Mouse (Mus musculus) bone marrow, adult 2 months (tissue): ENCODE measurements around the gene Ptf1a. TPM values are rescaled to one million over a fixed set of nuclear protein-coding genes. Genes with fewer than 3 reads are reported as not detected.

ENCODE experiments used
- H3K27ac ChIP-seq: fragments of 200-500 bp; 2 replicates; pipeline ENCODE4 v1.5.1; 2012; ENCODE audit warnings: low read depth, mild to moderate bottlenecking, control low read depth, inconsistent platforms, low read length; ENCODE audit not compliant: control insufficient read depth, poor library complexity, insufficient read depth
- H3K4me1 ChIP-seq: fragments of 200-500 bp; 2 replicates; pipeline ENCODE4 v1.6.1; 2011; ENCODE audit warnings: low read length; ENCODE audit not compliant: control insufficient read depth, insufficient read depth
- H3K4me3 ChIP-seq: fragments of 200-500 bp; replicated peaks from 2 replicates; pipeline ENCODE3; 2011; ENCODE audit warnings: mild to moderate bottlenecking, low read depth, low read length, control low read depth; ENCODE audit not compliant: control insufficient read depth
- CTCF ChIP-seq: fragments of 200-500 bp; IDR thresholded peaks from 2 replicates; pipeline ENCODE4 v1.5.1; 2011; ENCODE audit warnings: low read length, control low read depth; ENCODE audit not compliant: control insufficient read depth, insufficient read depth
- POLR2A ChIP-seq: fragments of 200-500 bp; IDR thresholded peaks from 2 replicates; pipeline ENCODE4 v1.6.1; 2011; ENCODE audit warnings: low read depth, mild to moderate bottlenecking, control low read depth, low read length, borderline replicate concordance; ENCODE audit not compliant: control insufficient read depth
- WGBS: fragments of 180-500 bp; shearing (Covaris S2); methylation state at CpG from one replicate; pipeline ENCODE4 v1.1.7; 2018; 5-methylcytosine and 5-hydroxymethylcytosine counted together
- polyA plus RNA-seq: library from polyadenylated mRNA; stranded (reverse); fragments of >200 nt; gene quantifications from 2 replicates; pipeline ENCODE4 v1.2.4, GENCODE M21; 2011; ENCODE audit warnings: low replicate concordance; ENCODE audit not compliant: missing spikeins, insufficient read depth, insufficient read length

Gene Ptf1a
- polyA plus RNA-seq, 1 experiment, result not detected

DNA sequence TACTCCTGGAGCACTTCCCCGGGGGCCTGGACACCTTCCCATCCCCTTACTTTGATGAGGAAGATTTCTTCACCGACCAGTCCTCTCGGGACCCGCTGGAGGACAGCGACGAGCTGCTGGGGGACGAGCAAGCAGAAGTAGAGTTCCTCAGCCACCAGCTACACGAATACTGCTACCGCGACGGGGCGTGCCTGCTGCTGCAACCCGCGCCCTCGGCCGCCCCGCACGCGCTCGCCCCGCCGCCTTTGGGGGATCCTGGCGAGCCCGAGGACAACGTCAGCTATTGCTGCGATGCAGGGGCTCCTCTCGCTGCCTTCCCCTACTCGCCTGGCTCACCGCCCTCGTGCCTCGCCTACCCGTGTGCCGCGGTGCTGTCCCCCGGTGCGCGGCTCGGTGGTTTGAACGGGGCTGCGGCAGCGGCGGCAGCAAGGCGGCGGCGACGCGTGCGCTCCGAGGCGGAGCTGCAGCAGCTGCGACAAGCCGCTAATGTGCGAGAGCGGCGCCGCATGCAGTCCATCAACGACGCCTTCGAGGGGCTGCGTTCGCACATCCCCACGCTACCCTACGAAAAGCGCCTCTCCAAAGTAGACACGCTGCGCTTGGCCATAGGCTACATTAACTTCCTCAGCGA is 523 bp downstream of the Ptf1a start:
- WGBS, result 3% methylated on average over 67 of the region's 67 CpGs
- TF ChIP-seq POLR2A (no peak), CTCF (no peak)
- H3K27ac ChIP-seq, result no peak overlapping the region; the same call in 1 of the 2 replicates
- H3K4me1 ChIP-seq, result no peaks in the 10 kb centered on the region
- no peak overlapping the region for H3K4me3 ChIP-seq

DNA sequence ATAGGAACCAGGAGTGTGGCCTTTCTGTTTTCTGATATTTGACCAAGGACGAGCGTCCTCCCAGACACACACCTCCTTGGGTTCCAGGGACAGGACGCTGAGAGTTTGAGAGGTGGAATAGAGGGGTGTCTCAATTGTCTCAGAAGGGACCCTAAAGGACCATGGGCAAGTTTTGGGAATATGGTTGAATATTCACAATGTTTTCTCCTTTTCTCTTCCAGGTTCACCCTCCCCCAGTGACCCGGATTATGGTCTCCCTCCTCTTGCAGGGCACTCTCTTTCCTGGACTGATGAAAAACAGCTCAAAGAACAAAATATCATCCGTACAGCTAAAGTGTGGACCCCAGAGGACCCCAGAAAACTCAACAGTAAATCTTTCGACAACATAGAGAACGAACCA is 1.3 kb downstream of the Ptf1a start:
- no peak overlapping the region for H3K4me3 ChIP-seq
- H3K4me1 ChIP-seq, result no peaks in the 10 kb centered on the region
- WGBS, result 8% methylated on average over 7 of the region's 7 CpGs
- TF ChIP-seq POLR2A, result no peak
- no peak for TF ChIP-seq CTCF
- no peak overlapping the region for H3K27ac ChIP-seq

GRCm38 (mm10) chr2:19448042-19448700 is 2.7 kb downstream of the Ptf1a start:
- no peak for TF ChIP-seq CTCF
- TF ChIP-seq POLR2A, result no peak
- Histone ChIP-seq H3K4me3 (no peak overlapping the region), H3K27ac (no peak overlapping the region), H3K4me1 (no peaks in the 10 kb centered on the region)
- WGBS, result 3% methylated on average over 31 of the region's 31 CpGs

DNA sequence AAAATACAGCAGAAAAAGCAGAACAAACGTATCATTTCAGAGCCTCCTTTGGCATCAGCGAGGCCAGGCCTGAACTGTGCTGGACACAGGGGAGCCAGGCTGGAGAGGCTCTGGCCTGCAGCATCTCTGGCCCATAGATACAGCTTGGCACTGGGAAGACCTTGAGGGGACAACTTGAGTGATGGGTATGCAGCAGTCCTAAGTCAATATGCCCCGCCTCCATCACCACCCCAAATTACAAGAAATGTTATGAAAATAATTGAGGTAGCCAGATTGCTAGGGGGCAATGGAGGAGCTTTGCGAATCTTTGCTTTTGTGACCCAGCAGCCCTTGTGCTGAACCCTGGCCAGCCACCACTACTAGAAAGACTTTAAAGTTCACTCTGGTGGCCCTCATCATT is 3.8 kb downstream of the Ptf1a start:
- H3K27ac ChIP-seq, result no peak overlapping the region
- TF ChIP-seq CTCF (no peak), POLR2A (no peak)
- 33% methylated on average over 4 of the region's 4 CpGs for WGBS
- no peaks in the 10 kb centered on the region for H3K4me1 ChIP-seq
- no peak overlapping the region for H3K4me3 ChIP-seq

DNA sequence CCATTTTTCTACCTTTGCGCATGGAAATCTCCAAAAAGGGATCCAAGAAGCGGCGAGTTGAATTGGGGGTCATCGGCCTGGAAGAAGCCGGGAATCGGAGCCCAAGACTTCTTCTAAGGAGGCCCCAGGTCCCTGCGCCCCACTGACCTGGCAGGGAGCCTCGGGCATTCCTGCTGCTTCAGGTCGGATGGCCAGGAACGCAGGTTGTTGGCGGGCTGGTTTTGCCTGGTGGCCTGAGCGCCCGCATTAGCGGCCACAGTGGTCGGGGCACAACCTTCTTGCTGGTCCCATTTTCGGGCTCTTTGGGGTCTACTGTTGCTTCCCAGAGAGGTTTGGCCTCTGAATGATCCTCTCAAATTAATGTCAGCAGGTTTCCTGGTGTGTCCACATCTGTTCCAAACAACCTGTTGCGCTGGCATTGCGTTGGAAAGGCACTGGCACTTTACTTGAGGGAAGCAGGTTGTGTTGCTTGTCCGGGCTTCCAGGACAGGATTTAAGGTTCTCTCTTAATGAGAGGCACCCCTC is 7.1 kb downstream of the Ptf1a start:
- WGBS, result 4% methylated on average over 19 of the region's 19 CpGs
- H3K27ac ChIP-seq, result no peak overlapping the region
- TF ChIP-seq CTCF, result no peak
- TF ChIP-seq POLR2A, result no peak

GRCm38 (mm10) chr2:19455228-19455627 is 9.8 kb downstream of the Ptf1a start:
- no peak for TF ChIP-seq CTCF
- 7% methylated on average over 5 of the region's 5 CpGs for WGBS
- Histone ChIP-seq H3K4me3 (no peak overlapping the region), H3K27ac (no peak overlapping the region), H3K4me1 (no peaks in the 10 kb centered on the region)

More for the DNA sequence above, 7.1 kb downstream of the Ptf1a start:
- Histone ChIP-seq H3K4me1 (no peaks in the 10 kb centered on the region), H3K4me3 (no peak overlapping the region)

DNA sequence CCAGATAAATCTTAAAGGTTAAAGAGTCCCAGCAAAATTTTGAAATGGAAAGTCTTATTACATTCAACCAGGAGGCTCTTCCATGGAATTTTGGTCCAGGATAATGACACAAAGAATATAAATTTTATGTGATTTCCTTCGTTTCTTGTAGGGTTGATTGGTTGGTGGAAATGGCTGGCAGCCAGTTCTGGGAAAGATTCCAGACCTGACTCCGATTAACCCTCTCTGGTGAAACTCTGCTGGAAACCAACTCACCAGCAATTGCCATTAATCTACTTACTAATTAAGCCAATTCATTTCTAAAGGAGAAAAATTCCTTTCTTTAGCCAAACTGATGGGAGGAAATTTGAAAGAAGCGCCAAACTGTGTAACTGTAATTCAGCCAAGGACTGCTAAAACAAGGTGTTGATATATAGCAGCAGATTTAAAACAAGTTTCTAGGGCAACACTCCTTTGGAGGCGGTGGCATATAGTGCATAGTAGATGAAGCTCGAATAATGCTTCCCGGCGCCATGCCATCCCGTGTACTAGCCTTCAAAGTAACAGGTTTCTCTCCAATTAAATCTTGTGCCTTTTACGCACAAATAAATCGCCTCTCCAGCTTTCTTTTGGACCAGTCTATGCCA is 10.5 kb downstream of the Ptf1a start:
- TF ChIP-seq POLR2A (no peak), CTCF (no peak)
- Histone ChIP-seq H3K4me3 (no peak overlapping the region), H3K4me1 (no peaks in the 10 kb centered on the region), H3K27ac (no peak overlapping the region)
- 13% methylated on average over 10 of the region's 10 CpGs for WGBS

DNA sequence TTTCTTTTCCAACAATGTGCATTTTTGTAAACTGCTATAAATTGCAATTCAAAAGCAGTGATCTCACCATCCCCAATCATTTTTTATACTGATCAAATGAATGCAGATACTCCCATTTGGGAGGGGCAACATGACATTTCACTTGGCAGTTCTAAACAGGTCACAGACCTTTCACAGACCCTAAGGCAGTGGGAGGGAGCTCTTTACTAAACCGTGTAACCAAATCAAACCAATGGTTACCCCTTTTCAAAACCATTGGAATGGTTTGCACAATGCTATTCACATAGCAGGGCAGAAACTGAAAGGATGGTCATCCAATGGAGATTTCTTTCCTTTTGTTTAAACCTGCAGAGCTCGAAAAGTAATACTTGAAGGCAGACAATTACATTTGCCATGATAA is 13.3 kb downstream of the Ptf1a start:
- 42% methylated on average over 2 of the region's 2 CpGs for WGBS
- H3K4me3 ChIP-seq, result no peak overlapping the region
- no peaks in the 10 kb centered on the region for H3K4me1 ChIP-seq
- no peak overlapping the region for H3K27ac ChIP-seq
- TF ChIP-seq POLR2A, result no peak
- no peak for TF ChIP-seq CTCF
